Mouse (Mus musculus): ENCODE data around the gene Sae1. TPM values are rescaled to one million over a fixed set of nuclear protein-coding genes. Genes with fewer than 3 reads are reported as not detected.

The Sae1 gene
- polyA plus RNA-seq, 1 experiment from 2014 or later = 339 TPM

GRCm38 (mm10) chr7:16405073-16405455, 17.5 kb upstream of the Sae1 start:
- H3K4me3 ChIP-seq (ENCODE audit: low read depth, low read length) = no peak overlapping the region
- H3K27me3 ChIP-seq (ENCODE audit: control insufficient read depth, insufficient read depth, low read length) = no peaks in the 10 kb centered on the region
- no peak for ATAC-seq (ENCODE audit: low FRiP score)
- H3K4me1 ChIP-seq (replicated peaks; ENCODE audit: control insufficient read depth, insufficient read depth, low read length) = peaks cover 6% of the 10 kb centered on the region; the same call in 1 of the 2 replicates
- H3K9me3 ChIP-seq (ENCODE audit: control insufficient read depth, low read length) = no peaks in the 10 kb centered on the region; the same call in 1 of the 2 replicates
- no peak for DNase-seq (ENCODE audit: low spot score)
- WGBS = 84% methylated on average over 2 of the region's 2 CpGs
- no peak overlapping the region for H3K4me2 ChIP-seq (replicated peaks; ENCODE audit: low read depth, low read length)
- peak overlapping the region; percentile 33 for H3K27ac ChIP-seq (ENCODE audit: low read depth, low read length)
- peak overlapping the region; percentile 1; the same call in 1 of the 2 replicates for H3K9ac ChIP-seq (ENCODE audit: low read depth, low read length)
- H3K36me3 ChIP-seq (ENCODE audit: control insufficient read depth, insufficient read depth, low read length) = no peaks in the 10 kb centered on the region; the same call in 1 of the 2 replicates

- Histone ChIP-seq H3K27me3 (ENCODE audit: control insufficient read depth, insufficient read depth, low read length) (no peaks in the 10 kb centered on the region), H3K36me3 (ENCODE audit: control insufficient read depth, insufficient read depth, low read length) (no peaks in the 10 kb centered on the region; the same call in 1 of the 2 replicates), H3K4me3 (ENCODE audit: low read depth, low read length) (0 out of 2 replicates have a peak overlapping the region, but pooled peaks have one; percentile 4), H3K4me1 (replicated peaks; ENCODE audit: control insufficient read depth, insufficient read depth, low read length) (peaks cover 6% of the 10 kb centered on the region; the same call in 1 of the 2 replicates), H3K9ac (ENCODE audit: low read depth, low read length) (peak overlapping the region; percentile 1; the same call in 1 of the 2 replicates), H3K4me2 (replicated peaks; ENCODE audit: low read depth, low read length) (no peak overlapping the region; the same call in 1 of the 2 replicates), H3K27ac (ENCODE audit: low read depth, low read length) (peak overlapping the region; percentile 33; the same call in 1 of the 2 replicates), H3K9me3 (ENCODE audit: control insufficient read depth, low read length) (no peaks in the 10 kb centered on the region; the same call in 1 of the 2 replicates)
- DNase-seq (ENCODE audit: low spot score) (no peak), ATAC-seq (ENCODE audit: low FRiP score) (no peak)
- 94% methylated on average over 3 of the region's 3 CpGs for WGBS
Observed at GRCm38 (mm10) chr7:16404315-16405072, 16.9 kb upstream of the Sae1 start.

DNA sequence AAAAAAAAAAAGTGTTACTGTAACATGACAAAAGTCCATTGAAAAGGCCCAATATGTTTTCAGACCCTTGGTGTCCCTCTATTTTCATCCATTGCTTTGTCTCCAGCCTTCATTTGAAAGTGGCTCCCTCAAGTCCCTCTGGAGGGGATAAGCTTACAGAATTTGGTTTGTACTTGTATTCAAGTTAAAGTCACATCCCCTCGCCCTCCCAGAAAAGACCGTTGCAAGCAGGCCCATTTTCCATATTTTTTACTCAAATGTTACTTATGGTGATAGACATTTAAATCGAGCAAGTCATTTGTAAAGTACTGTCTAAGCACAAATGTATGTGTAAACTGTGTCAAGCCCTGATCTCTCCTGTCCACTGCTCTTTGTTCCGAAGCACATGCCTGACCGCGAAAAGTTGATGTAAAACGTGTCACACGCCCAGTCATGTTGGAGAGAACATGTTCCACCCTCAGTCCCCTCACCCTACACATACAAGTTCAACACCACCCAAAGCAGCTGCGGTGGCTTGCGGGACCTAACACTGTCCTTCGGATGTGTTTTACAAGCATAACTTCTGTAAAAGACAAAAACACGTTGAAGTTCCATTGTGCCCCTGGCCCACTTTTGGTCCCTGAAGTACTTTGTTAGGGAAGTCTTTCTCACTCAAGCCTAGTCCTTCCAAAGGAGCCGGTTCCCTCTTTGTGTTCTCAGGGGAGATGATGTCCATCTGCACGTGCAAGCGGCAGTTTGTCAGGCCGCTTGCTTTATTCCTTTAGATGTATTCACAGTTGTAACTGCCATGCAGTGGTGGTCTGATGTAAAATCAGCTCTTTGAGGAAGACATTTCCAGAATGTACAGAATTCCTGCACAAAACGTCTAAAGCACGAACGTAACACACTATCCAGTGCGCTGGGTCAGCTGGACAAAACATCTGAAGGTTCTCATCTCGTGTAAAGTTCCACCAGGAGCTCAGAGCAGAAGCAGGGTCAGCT, 15.7 kb upstream of the Sae1 start:
- Histone ChIP-seq H3K9ac (ENCODE audit: low read depth, low read length) (peak overlapping the region; percentile 99), H3K4me3 (ENCODE audit: low read depth, low read length) (peak overlapping the region; percentile 86), H3K4me1 (replicated peaks; ENCODE audit: control insufficient read depth, insufficient read depth, low read length) (peaks cover 6% of the 10 kb centered on the region; the same call in 1 of the 2 replicates), H3K4me2 (replicated peaks; ENCODE audit: low read depth, low read length) (peak overlapping the region; percentile 83), H3K27ac (ENCODE audit: low read depth, low read length) (peak overlapping the region; percentile 100), H3K27me3 (ENCODE audit: control insufficient read depth, insufficient read depth, low read length) (no peaks in the 10 kb centered on the region), H3K36me3 (ENCODE audit: control insufficient read depth, insufficient read depth, low read length) (no peaks in the 10 kb centered on the region; the same call in 1 of the 2 replicates), H3K9me3 (ENCODE audit: control insufficient read depth, low read length) (no peaks in the 10 kb centered on the region; the same call in 1 of the 2 replicates)
- DNase-seq (ENCODE audit: low spot score) = peak; percentile 62
- 34% methylated on average over 21 of the region's 21 CpGs for WGBS
- ATAC-seq (ENCODE audit: low FRiP score) = no peak

GRCm38 (mm10) chr7:16402449-16402848, 14.8 kb upstream of the Sae1 start:
- H3K9me3 ChIP-seq (ENCODE audit: control insufficient read depth, low read length) = no peaks in the 10 kb centered on the region
- DNase-seq (ENCODE audit: low spot score) (no peak), ATAC-seq (ENCODE audit: low FRiP score) (no peak)
- peak overlapping the region; percentile 99 for H3K9ac ChIP-seq (ENCODE audit: low read depth, low read length)
- peaks cover 6% of the 10 kb centered on the region; the same call in 1 of the 2 replicates for H3K4me1 ChIP-seq (replicated peaks; ENCODE audit: control insufficient read depth, insufficient read depth, low read length)
- H3K27me3 ChIP-seq (ENCODE audit: control insufficient read depth, insufficient read depth, low read length) = no peaks in the 10 kb centered on the region
- peak overlapping the region; percentile 86 for H3K4me3 ChIP-seq (ENCODE audit: low read depth, low read length)
- 4% methylated on average over 9 of the region's 9 CpGs for WGBS
- H3K27ac ChIP-seq (ENCODE audit: low read depth, low read length) = peak overlapping the region; percentile 100
- no peaks in the 10 kb centered on the region; the same call in 1 of the 2 replicates for H3K36me3 ChIP-seq (ENCODE audit: control insufficient read depth, insufficient read depth, low read length)
- H3K4me2 ChIP-seq (replicated peaks; ENCODE audit: low read depth, low read length) = peak overlapping the region; percentile 83

DNA sequence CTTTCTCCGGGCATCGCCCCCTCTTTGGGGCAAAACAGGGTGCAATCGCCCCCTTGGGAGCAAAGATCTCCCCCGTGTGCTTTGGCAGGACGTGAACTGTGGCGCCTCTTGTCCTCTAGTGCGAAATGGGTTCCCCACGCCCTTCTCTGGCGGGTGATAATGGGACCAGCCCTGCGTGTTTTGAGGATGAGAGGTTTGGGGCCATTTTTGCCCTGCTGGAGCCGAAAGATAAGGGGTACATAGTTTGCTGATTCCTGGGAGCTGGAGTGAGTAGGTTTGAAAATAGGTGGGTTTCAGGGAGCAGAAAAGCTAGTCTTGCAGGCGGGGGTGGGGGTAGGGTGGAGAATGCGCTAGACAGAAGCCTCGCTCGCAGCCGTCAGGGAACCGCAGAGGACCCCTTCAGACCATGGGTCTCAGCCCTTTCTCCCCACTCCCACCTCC, 14.4 kb upstream of the Sae1 start:
- peak overlapping the region; percentile 83 for H3K4me2 ChIP-seq (replicated peaks; ENCODE audit: low read depth, low read length)
- peak overlapping the region; percentile 86 for H3K4me3 ChIP-seq (ENCODE audit: low read depth, low read length)
- H3K27ac ChIP-seq (ENCODE audit: low read depth, low read length) = peak overlapping the region; percentile 100
- H3K4me1 ChIP-seq (replicated peaks; ENCODE audit: control insufficient read depth, insufficient read depth, low read length) = peaks cover 6% of the 10 kb centered on the region; the same call in 1 of the 2 replicates
- no peaks in the 10 kb centered on the region; the same call in 1 of the 2 replicates for H3K36me3 ChIP-seq (ENCODE audit: control insufficient read depth, insufficient read depth, low read length)
- H3K9me3 ChIP-seq (ENCODE audit: control insufficient read depth, low read length) = no peaks in the 10 kb centered on the region
- WGBS = under 1% methylated on average over 17 of the region's 17 CpGs
- peak; percentile 64 for DNase-seq (ENCODE audit: low spot score)
- no peaks in the 10 kb centered on the region for H3K27me3 ChIP-seq (ENCODE audit: control insufficient read depth, insufficient read depth, low read length)
- no peak for ATAC-seq (ENCODE audit: low FRiP score)
- H3K9ac ChIP-seq (ENCODE audit: low read depth, low read length) = peak overlapping the region; percentile 99

DNA sequence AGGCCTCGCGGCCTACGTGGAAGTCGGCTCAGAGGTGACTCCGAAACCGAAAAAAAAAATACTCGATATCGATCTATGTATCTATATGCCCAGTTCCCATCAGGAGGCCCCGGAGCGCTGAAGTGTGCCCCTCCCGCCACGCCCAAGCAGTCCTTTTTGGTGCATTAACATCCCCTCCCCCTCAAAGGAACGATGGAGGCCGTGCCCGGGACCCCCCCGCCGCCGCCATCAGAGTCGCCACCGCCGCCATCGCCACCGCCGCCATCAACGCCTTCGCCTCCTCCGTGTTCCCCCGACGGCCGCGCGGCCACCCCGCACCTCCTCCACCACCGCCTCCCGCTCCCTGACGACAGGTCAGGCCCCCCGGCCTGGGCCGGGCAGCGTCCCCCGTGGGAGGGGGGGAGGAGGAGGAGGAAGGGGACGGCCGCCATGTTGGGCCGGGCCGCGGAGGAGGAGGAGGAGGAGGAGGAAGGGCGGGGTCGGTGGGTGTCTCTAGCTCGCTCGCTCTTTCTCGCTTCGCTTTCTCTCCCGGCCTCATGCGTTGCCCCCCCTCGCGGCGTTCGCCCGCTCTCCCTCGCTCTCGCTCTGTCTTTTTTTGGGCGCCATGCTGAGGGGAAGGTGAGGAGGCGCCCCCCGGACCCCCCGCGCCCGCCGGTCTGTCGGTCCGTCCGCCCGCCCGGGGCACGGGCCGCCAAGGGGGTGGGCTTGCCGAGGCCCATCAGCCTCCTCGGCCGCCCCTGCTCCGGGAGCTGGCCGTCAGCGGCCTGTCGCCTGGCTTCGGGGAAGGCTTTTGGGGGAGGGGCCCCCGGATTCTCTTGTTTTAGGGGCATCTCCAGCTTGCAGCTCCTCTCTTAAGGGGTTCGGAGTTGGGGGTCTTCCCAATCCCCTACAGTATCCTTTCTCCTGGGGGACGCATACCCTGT, 13.3 kb upstream of the Sae1 start, which contains the start of gene Zc3h4:
Gene Zc3h4, plus strand, starts transcription at position 222 of the 923 bp plus-strand sequence.
- peaks cover 4% of the 10 kb centered on the region; the same call in 1 of the 2 replicates for H3K4me1 ChIP-seq (replicated peaks; ENCODE audit: control insufficient read depth, insufficient read depth, low read length)
- under 1% methylated on average over 59 of the region's 85 CpGs for WGBS

DNA sequence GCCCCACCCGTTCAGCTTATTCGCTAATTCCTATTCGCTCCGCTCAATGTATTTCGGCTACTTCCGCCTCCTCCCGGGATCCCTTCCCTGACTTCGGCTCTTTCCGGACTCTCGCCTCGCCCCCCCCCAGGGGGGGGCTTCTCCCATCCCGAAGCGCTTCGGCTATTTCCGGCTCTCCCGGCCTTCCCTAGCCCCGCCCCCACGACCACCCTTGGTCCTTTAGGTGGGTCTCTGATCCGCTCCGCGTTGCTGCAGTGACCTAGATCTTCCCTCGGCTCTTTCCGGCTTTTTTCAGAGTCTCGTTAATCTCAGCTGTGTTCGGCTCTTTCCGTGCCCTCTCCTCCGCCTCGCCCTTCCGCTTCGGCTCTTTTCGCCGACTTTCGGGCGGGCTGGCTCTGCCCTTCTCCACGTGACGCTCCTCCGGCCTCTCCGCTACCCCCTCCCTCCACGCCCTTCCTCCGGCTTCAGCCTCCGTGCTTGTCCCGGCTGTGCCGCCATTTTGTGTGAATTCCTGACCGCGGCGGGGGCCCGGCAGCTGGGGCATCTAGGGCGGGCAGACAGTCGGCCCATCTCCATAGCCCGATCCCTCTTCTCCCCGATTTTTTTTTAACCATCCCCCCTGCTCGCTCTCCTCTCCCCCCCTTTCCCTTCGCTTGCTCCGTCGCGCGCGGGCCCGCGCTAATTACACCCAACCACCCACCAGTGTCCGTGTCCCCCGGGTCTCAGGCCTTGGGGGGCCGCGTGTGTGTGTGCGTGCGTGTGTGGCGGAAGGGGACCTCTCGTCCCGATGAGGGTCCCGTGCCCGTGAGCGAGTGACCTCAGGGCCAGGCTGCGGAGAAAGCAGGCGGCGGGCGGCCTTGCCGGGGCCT, 12.4 kb upstream of the Sae1 start:
- WGBS = under 1% methylated on average over 76 of the region's 77 CpGs
- no peaks in the 10 kb centered on the region for H3K27me3 ChIP-seq (ENCODE audit: control insufficient read depth, insufficient read depth, low read length)

More for the DNA sequence above, 13.3 kb upstream of the Sae1 start, which contains the start of gene Zc3h4:
- Histone ChIP-seq H3K36me3 (ENCODE audit: control insufficient read depth, insufficient read depth, low read length) (no peaks in the 10 kb centered on the region), H3K9ac (ENCODE audit: low read depth, low read length) (peak within 1 kb of the TSS; percentile 99), H3K27me3 (ENCODE audit: control insufficient read depth, insufficient read depth, low read length) (no peaks in the 10 kb centered on the region), H3K9me3 (ENCODE audit: control insufficient read depth, low read length) (no peaks in the 10 kb centered on the region), H3K27ac (ENCODE audit: low read depth, low read length) (peak within 1 kb of the TSS; percentile 100), H3K4me2 (replicated peaks; ENCODE audit: low read depth, low read length) (peak within 1 kb of the TSS; percentile 83), H3K4me3 (ENCODE audit: low read depth, low read length) (peak within 1 kb of the TSS; percentile 86)
- peak; percentile 92 for DNase-seq (ENCODE audit: low spot score)
- peak; percentile 56 for ATAC-seq (ENCODE audit: low FRiP score)

More for the DNA sequence above, 12.4 kb upstream of the Sae1 start:
- H3K9me3 ChIP-seq (ENCODE audit: control insufficient read depth, low read length) = no peaks in the 10 kb centered on the region
- no peaks in the 10 kb centered on the region for H3K36me3 ChIP-seq (ENCODE audit: control insufficient read depth, insufficient read depth, low read length)
- peak overlapping the region; percentile 100 for H3K27ac ChIP-seq (ENCODE audit: low read depth, low read length)
- DNase-seq (ENCODE audit: low spot score) (peak; percentile 100), ATAC-seq (ENCODE audit: low FRiP score) (peak; percentile 91)
- H3K4me2 ChIP-seq (replicated peaks; ENCODE audit: low read depth, low read length) = peak overlapping the region; percentile 83
- H3K4me1 ChIP-seq (replicated peaks; ENCODE audit: control insufficient read depth, insufficient read depth, low read length) = no peaks in the 10 kb centered on the region
- peak overlapping the region; percentile 86 for H3K4me3 ChIP-seq (ENCODE audit: low read depth, low read length)
- peak overlapping the region; percentile 99 for H3K9ac ChIP-seq (ENCODE audit: low read depth, low read length)

Data from hindbrain, embryonic 11.5 days (tissue).